Mouse (Mus musculus): Measurements from ENCODE around the gene Immp2l. TPM values are rescaled to one million over a fixed set of nuclear protein-coding genes. Genes with fewer than 3 reads are reported as not detected.
"Not testable (repeated sequence)": the region's sequence is repeated elsewhere in the genome, so short reads cannot be mapped to it uniquely, and the experiment has no call there.

Immp2l gene
- total RNA-seq, 2 experiments from 2014 or later, result 8.0 to 9.7 TPM

GRCm38 (mm10) chr12:41689809-41690208 is 665.9 kb downstream of the Immp2l start:
- DNase-seq, result no peak

- DNase-seq, result no peak
Observed at GRCm38 (mm10) chr12:41710608-41711007, 686.7 kb downstream of the Immp2l start.

DNA sequence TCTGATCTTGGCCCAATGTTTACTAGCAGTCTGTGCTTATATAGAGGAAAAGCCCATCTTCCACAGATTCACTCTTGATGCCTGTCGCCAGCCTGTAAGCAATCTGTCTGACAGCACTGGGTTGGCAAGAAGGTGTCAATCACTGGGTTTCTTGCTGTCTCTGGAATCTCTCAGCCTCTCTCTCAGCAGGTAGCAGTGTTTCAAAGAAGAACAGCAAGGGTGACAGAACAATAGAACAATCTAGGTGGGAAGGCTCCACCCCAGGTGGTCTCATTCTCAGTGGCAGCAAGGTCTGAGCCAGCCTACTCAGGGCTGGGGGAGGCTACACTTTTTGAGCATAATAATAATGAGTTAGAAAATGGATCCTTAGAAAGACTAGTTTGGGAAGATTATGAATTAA is 693.1 kb downstream of the Immp2l start:
- DNase-seq, result no peak

DNA sequence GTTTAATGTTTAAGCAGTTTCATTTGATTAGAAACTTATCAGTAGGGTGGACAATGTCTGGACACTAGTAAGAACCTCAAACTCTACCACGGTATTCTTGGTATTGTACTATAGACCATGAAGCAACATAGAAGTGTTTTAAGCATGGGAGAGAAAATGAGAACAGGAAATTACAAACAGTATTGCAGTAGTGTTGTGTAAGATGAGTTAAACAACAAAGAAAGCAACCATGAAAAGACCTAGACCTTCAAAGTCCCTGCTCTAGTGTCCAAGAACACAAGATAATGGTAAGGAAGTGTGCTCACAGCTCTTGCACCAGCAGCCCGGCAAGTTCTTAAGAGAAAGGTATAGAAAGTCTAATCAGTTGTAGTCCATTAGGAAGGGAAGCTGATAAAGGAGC is 700.7 kb downstream of the Immp2l start:
- no peak for DNase-seq

- DNase-seq, result no peak
Observed at GRCm38 (mm10) chr12:41726720-41727119, 702.8 kb downstream of the Immp2l start.

- DNase-seq, result no peak
Observed at GRCm38 (mm10) chr12:41727221-41727620, 703.3 kb downstream of the Immp2l start.

- no peak for DNase-seq
Observed at GRCm38 (mm10) chr12:41727764-41728338, 704.0 kb downstream of the Immp2l start.

DNA sequence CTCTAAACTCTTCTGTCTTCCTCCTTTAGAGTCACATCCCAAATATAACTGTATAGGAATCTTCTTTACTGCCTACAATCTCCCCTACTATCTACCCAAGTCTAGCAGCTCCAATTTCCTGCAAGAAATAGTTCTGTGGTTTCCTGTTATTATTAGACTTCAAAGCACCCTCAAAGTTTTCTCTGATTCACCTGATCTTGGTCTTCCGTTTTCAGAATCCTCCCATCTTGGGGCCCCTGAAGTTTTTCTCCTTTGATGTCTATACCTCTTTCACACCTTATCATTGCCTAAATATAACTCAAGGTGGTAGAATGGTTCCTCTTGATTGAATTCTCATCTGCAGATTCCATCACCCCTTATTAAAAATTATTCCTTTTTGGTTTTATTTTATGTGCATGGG is 704.6 kb downstream of the Immp2l start:
- DNase-seq, result no peak

DNA sequence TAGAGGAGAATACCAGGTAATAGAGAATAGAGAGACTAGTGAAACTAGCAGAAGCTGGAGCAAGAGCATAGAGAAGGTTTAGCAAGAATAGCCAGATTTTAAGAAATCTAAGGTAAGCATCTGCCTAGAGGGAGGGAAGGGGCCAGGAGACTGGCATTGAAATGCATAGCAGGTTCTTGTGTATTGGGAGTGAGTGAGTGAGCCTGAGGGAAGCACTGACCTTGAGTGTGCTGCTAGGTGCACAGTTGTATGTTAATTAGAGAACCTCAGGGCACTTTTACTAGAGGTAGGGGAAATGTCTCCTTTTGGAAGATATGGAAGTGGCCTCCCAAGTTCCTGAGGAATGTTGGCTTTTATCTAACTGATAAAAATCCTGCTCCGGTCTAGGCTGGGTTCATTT is 705.9 kb downstream of the Immp2l start:
- no peak for DNase-seq

GRCm38 (mm10) chr12:41733168-41733567 is 709.3 kb downstream of the Immp2l start:
- DNase-seq, result no peak

DNA sequence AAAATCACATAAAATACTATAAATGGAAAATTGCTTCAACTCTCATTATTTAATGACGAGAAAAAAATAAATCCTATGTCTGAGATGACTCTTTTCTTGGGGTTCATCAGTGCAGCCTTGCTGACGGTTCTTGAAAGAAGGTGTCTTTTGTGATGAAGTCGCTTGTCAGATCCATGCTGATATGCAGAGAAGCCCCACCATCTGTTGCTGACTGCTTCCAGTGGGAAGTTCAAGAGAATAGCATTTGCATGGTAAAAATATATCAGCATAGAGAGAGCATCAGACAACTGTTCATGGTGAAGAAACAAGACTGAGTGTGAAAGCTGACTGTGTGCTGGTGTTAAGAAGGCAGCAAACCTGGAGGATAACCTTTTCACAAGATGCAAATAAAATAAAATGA is 719.0 kb downstream of the Immp2l start:
- DNase-seq, result no peak

- no peak for DNase-seq
Observed at GRCm38 (mm10) chr12:41763396-41763795, 739.5 kb downstream of the Immp2l start.

GRCm38 (mm10) chr12:41773961-41774360 is 750.1 kb downstream of the Immp2l start:
- no peak for DNase-seq

GRCm38 (mm10) chr12:41774623-41775323 is 750.9 kb downstream of the Immp2l start:
- DNase-seq, result peak; percentile 17

GRCm38 (mm10) chr12:41777762-41778161 is 753.9 kb downstream of the Immp2l start:
- not testable (repeated sequence) for DNase-seq

GRCm38 (mm10) chr12:41793681-41794080 is 769.8 kb downstream of the Immp2l start:
- not testable (repeated sequence) for DNase-seq

- no peak for DNase-seq
Observed at GRCm38 (mm10) chr12:41829517-41829916, 805.6 kb downstream of the Immp2l start.

GRCm38 (mm10) chr12:41831731-41832130 is 807.8 kb downstream of the Immp2l start:
- DNase-seq, result no peak

DNA sequence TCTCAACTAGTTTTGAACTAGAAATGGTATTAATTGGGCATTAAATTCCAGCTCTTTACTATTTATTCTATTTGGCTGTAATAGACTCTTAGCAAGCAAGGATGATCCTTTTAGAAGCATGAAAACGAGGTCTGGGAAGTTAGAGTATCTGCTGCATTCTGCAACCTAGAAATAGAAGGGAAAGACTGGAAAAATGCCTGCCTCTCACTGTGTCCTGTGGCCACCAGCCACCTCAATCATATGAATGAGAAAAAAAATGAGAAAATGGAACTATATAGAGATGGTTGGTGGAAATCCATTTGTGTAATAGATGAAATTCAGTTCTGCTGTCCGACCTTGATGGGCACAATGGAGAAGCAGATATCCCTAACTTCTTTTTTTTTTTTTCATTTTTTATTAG is 810.8 kb downstream of the Immp2l start:
- DNase-seq, result no peak

DNA sequence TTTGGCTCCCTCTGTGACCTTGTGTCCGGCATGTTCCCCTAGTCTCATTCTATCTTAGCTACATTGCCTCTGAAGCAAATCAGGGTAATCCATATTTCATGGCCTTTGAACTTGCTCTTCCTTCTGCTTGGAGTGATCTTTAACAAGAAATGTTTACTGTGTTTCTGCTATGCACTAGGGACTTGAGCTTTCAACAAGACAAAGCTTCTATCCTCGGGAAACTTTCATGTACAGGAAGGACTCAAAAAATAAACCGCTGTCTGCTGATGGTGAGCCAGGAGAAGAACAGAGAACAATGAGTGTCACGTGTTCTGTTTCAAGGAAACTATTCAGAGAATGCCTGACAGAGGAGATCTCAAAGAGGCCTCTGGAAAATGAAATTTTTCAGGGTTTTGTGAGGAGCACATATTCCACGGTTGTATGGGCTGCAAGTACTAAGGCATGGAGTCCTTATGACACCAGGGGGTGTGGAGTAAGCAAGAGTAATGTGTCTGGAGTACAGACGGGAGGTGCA is 814.5 kb downstream of the Immp2l start:
- DNase-seq, result no peak

- DNase-seq, result no peak
Observed at GRCm38 (mm10) chr12:41839241-41839640, 815.4 kb downstream of the Immp2l start.

GRCm38 (mm10) chr12:41842694-41843329 is 818.9 kb downstream of the Immp2l start:
- no peak for DNase-seq

DNA sequence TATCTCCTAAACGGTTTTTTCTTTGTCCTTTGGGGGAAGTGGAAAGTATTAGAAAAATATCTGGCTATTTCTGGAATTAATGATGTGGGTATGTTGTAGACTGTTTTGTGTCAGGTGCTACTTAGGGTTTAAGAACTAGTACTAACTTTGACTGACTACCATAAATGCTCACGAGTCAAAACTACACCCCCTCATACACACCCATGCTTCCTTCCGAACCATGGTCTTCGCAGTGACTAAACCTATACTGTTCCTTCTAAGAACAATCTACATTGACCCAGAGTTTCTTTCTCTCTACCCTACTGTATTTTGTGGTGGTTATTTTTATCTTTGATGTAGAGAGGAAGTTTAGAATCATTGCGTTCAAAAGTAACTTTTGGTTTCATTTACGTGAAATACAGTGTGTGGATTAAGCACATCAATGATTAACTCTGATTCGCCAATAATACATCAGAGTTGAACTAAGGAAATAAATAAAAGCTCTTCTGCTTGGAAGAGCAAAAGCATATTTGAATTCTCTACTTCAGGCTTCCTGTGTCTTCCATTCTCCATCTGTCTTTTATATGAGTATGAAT is 828.1 kb downstream of the Immp2l start:
- no peak for DNase-seq
